Mouse (Mus musculus) heart, postnatal 36 days (tissue): ENCODE results near the gene Pilra. TPM values are rescaled to one million over a fixed set of nuclear protein-coding genes. Genes with fewer than 3 reads are reported as not detected.

Source experiments
- DNase-seq, 2 experiments: peaks; one replicate each; pipeline ENCODE4 v3.0.0; 2021 to 2022
- intact Hi-C: fragments of 180-260 bp; cut with DNase I; formaldehyde crosslinking; loops from one replicate; pipeline ENCODE4 v1.15.1; 2025
- total RNA-seq, 2 experiments: library from RNA; stranded (reverse); gene quantifications; 2 replicates each; pipeline ENCODE4 v1.2.3; 2021

The Pilra gene
- total RNA-seq, 2 experiments from 2014 or later, result 3.2 TPM

DNA sequence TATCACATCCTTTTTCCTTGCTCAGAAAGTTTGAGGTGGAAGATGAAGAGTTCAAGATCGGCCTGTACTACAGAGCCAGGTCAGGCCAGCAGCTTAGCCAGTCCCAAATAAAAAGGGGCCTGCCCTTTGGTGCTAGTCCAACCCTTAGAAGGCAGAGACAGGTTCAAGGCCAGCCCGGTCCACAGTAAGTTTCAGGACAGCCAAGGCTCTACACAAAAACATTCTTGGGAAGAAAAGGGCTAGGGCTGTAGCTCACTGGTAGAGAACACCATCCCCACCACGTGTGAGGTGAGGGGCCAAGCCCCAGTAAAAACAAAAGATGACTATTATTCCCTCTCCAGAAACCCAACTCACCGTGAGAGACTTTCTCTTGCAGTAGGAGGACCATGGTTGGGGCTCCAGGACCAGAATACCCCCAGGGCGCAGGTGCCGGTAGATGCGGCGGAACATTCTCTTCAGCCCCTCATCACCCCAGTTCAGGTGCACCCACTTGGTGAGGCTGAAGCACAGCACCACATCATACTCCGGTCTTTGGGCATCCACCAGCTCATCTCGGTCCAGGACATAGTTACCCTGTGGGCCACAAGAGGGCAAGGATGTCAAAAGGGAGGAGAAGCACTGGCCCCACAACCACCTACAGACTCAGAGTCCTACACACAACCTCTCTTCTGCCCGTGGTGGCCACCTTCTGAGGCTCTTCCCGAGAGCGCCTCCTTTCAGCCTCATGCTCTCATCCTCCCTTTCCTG, 53.1 kb downstream of the Pilra start:
- no peak for DNase-seq
- intact Hi-C loops, result no loop called here

DNA sequence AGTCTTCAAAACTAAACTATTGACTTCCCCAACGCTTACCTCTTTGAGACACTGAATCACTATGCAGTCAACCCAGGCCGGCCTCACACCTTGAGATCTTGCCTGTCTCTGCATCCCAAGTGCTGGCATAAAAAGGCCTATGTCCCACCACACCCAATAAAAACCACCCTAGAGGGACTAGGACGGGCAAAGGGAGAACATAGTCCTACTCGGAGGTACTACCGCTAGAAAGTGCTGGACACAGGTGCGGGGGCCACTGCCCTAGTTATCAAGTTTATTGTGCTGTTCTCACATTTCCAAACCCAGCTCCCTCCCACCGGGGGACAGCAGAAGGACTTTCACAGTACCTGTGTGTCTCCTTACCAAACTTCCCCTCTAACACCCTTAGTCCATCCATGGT, 54.4 kb downstream of the Pilra start:
- no peak for DNase-seq
- intact Hi-C loops, result no loop called here

DNA sequence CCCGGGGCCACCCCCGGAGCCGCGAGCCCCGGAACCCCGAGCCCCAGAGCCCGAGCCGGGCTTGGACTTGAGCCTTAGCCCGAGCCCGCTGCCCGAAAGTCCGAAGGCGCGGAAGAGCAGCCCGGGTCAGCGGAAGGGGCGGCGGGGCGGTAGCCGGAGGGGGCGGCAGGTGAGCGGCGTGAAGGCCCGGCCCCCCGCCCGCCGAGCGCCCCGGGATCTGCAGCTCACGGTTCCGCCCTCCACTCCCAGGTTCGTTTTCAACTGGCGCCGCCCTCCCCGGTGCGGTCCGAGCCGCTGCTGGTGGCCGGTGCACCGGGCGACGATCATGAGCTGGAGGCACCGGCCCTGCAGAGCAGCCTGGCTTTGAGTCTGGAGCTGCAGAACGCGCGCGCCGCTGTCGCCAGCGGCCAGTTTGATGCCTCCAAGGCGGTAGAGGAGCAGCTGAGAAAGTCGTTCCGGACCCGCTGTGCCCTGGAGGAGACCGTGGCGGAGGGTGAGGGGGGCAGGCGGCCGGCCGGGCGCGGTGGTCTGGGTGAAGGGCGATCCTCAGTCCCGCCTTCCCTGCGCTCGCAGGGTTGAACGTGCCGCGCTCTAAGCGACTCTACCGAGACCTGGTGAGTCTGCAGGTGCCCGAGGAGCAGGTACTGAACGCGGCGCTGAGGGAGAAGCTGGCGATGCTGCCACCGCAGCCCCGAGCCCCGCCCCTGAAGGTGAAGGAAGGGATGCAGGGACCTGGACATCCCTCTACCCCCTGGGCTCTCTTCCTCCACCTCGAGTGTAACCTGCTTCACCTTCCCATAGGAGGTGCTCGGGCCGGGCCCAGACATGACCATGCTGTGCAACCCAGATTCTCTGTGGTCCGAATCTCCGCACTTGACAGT, 56.8 kb downstream of the Pilra start:
- intact Hi-C loops, result loop anchor here (5.0 kb wide), 1 partner anchor 442 kb away; no protein-coding TSS in a partner anchor
- peak in 1 of 2 experiments; percentile 34 for DNase-seq

- peak; percentile 96 to 98 for DNase-seq
- intact Hi-C loops, result loop anchor here (5.0 kb wide), 1 partner anchor 441 kb away; no protein-coding TSS in a partner anchor
These were observed 57.4 kb downstream of the Pilra start, which contains the start of gene Ppp1r35 for GRCm38 (mm10) chr5:137778635-137779034. Gene Ppp1r35, plus strand, starts transcription at chr5:137778849.

DNA sequence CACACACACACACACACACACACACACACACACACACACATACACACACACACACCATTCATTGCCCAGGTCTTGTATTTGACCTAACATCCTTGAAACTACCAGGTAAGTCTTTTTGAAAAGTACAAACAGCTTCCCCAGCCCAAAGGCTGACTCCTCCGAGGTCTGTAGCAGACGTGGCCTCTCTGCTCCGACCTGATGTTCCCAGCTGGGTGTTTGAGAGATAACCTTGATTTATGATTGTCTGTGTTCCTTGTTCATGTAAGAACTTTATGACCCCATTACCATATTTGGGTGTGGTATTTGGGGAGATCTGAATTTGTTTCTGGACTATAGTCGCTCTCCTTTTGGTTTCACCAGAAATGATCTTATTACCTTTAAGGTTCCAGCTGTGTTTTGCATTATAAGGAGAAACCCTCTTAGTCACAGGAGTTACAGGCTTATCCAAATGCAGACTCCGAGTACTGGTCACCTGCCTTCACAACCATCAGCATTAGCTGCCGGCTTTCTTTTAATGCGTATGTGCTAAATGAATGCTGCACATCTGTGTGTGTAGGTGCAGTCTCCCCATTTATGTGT, 58.7 kb downstream of the Pilra start:
- DNase-seq, result no peak

GRCm38 (mm10) chr5:137776408-137776918, 59.6 kb downstream of the Pilra start:
- DNase-seq, result no peak
- intact Hi-C loops, result loop anchor here (5.0 kb wide), 1 partner anchor 439 kb away; no protein-coding TSS in a partner anchor

More for the DNA sequence above, 58.7 kb downstream of the Pilra start:
- intact Hi-C loops, result loop anchor here (5.0 kb wide), 1 partner anchor 440 kb away; no protein-coding TSS in a partner anchor

DNA sequence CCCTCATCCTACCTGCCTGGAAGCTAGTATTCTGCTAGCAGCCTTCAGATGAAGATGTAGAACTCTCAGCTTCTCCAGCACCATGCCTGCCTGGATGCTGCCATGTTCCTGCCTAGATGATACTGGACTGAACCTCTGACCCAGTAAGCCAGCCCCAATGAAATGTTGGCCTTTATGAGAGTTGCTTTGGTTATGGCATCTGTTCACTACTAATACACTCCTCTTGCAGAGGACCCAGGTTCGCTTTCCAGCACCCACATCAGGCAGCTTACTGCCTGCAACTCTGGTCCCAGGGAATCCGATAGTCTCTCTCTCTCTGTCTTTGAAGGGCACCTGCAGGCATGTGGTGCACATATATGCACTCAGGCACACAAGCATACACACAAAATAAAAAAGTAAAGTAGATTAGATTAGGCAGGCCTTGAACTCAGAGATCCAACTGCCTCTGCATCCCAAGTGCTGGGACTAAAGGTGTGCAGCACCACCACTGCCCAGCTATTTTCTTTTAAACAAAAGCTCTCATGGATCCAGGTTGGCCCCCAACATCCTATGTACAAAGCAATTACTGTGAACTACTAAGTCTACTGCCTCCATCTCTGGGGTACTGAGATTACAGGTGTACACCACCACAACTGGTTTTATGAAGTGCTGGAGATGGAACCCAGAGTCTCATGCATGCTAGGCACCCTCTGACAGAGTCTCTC, 60.3 kb downstream of the Pilra start:
- no peak for DNase-seq
- intact Hi-C loops, result loop anchor here (5.0 kb wide), 1 partner anchor 438 kb away; no protein-coding TSS in a partner anchor

DNA sequence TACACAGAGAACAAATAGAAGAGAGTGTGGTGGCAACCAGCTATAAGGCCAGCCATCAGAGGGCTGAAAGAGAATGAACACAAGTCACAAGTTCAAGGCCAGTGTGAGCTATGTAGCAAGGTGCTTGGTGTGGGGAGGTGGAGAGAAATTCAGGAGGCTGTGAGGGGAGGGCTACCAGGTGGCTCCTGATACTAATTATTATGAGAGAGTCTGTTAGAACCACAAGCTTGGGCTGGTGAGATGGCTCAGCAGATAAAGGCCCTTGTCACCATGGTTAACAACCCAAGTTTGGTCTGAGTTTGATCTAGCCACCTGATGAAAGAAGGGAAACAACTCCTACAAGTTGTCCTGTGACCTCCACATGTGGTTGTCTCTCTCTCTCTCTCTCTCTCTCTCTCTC, 63.3 kb downstream of the Pilra start:
- intact Hi-C loops, result no loop called here
- no peak for DNase-seq

Other genes starting within 250 kb of the Pilra start
- gene Mospd3, start 235.2 kb downstream of the Pilra start, total RNA-seq, result 10 to 100 TPM; 16.5 to 16.8 TPM
- 10 to 100 TPM; 58.1 to 65.1 TPM for gene Pcolce, start 222.5 kb downstream of the Pilra start, total RNA-seq
- gene Fbxo24, start 207.3 kb downstream of the Pilra start, total RNA-seq, result under 1 TPM; 0.16 to 0.31 TPM
- 10 to 100 TPM; 18.4 to 20.5 TPM for gene Lrch4, start 207.2 kb downstream of the Pilra start, total RNA-seq
- 1 to 10 TPM; 3.9 to 4.9 TPM for gene Gm20605, start 207.1 kb downstream of the Pilra start, total RNA-seq
- 1 to 10 TPM; 1.2 to 1.7 TPM for gene Sap25, start 194.9 kb downstream of the Pilra start, total RNA-seq
- gene Irs3, start 190.6 kb downstream of the Pilra start, total RNA-seq, result under 1 TPM; 0.14 to 0.75 TPM
- gene Agfg2, start 151.6 kb downstream of the Pilra start, total RNA-seq, result 10 to 100 TPM; 11.6 to 18.3 TPM
- gene Nyap1, start 94.7 kb downstream of the Pilra start, total RNA-seq, result 1 to 10 TPM in 1 of 2 experiments, under 1 TPM in 1; 0.81 to 1.1 TPM
- gene Tsc22d4, start 90.6 kb downstream of the Pilra start, total RNA-seq, result 100 to 1,000 TPM; 260 to 268 TPM
- gene Ppp1r35, start 57.4 kb downstream of the Pilra start, total RNA-seq, result 10 to 100 TPM; 10.7 to 12.3 TPM
- 10 to 100 TPM; 25.6 to 35.3 TPM for gene Mepce, start 48.6 kb downstream of the Pilra start, total RNA-seq
- under 1 TPM; 0.36 to 0.49 TPM for gene Zcwpw1, start 48.5 kb downstream of the Pilra start, total RNA-seq
- 1 to 10 TPM; 1.1 to 1.2 TPM for gene Pilrb1, start 21.8 kb upstream of the Pilra start, total RNA-seq
- gene Pilrb2, start 35.5 kb upstream of the Pilra start, total RNA-seq, result 1 to 10 TPM in 1 of 2 experiments, under 1 TPM in 1; 0.80 to 1.0 TPM
- gene Cyp3a13, start 85.3 kb upstream of the Pilra start, total RNA-seq, result under 1 TPM; 0.19 to 0.28 TPM
- gene Gjc3, start 126.8 kb upstream of the Pilra start, total RNA-seq, result under 1 TPM; 0.33 to 0.35 TPM
- gene Azgp1, start 145.2 kb upstream of the Pilra start, total RNA-seq, result not detected
- not detected for gene Smok3a, start 185.0 kb upstream of the Pilra start, total RNA-seq
- gene Smok3b, start 185.1 kb upstream of the Pilra start, total RNA-seq, result not detected
- gene Smok3c, start 216.9 kb upstream of the Pilra start, total RNA-seq, result not detected
- 10 to 100 TPM; 14.1 to 15.1 TPM for gene Zkscan1, start 248.8 kb upstream of the Pilra start, total RNA-seq